In the genomic region with DNA sequence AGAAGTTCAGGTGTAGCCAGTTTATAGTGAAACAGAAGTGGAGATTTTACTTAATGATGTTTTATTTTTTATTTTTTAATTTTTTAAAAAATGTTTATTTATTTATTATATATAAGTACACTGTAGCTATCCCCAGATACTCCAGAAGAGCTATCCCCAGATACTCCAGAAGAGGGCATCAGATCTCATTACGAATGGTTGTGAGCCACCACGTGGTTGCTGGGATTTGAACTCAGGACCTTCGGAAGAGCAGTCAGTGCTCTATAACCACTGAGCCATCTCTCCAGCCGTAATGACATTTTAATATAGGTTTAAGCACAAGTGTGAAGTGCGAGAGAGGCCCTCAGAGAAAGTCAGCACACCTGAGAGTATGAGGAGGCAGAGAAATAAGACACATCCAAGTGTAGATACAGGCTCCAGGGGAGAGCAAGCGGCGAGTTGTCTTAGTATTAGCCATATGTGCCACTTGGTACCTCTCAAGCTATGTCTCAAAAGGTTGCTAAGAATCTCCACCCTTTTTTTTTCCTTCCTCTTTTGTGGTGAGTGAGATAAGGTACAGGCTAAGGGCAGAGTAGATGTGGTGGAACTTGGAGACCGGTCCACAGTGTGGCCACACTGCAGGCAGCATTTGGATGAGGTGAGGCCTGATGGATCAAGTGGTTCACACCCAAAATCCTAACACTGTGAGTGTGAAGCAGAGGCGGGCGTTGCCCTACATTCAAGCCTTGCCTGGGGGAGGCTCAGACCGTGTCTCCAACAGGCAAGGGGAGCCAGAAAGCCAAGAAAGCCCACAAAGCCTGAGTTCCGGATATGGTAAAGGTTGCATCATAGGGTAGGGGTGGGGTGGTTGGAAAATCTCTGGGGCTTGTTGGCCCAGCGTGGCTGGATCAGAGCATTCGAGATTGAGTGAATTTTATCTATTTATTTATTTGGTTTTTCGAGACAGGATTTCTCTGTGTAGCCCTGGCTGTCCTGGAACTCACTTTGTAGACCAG, we compare ENCODE assay signal across 10 mouse cellular contexts. TPM values are rescaled to one million over a fixed set of nuclear protein-coding genes. Genes with fewer than 3 reads are reported as not detected.
DNase-seq lines count a peak whose midpoint lies in the region; ATAC-seq and TF ChIP-seq lines count a peak whose summit lies in the region.
"Had no signal": no experiment of that assay in that cellular context is flagged by ENCODE, and none has a peak within 500 bp of the region (broad histone marks: within the 10 kb centered on the region; RNA-seq: fewer than 3 reads in every experiment).

No protein-coding gene starts in this region.

- no peak overlapping the region for H3K9ac ChIP-seq in neural tube, embryonic 11.5 days (ENCODE audit: low read length)
- no peak overlapping the region for H3K9ac ChIP-seq in neural tube, embryonic 15.5 days (replicated peaks)
- peak overlapping the region; percentile 24; the same call in 1 of the 2 replicates for H3K9ac ChIP-seq in liver, embryonic 13.5 days
- H3K9ac ChIP-seq: neural tube, embryonic 13.5 days had no signal

- no peak for TF ChIP-seq CTCF in bone marrow, adult 2 months (IDR thresholded peaks at IDR 0.05; ENCODE audit: control insufficient read depth, insufficient read depth, low read length)

- no peak for ATAC-seq in neural tube, embryonic 11.5 days (ENCODE audit: insufficient read depth, low FRiP score, low TSS enrichment)
- ATAC-seq in neural tube, embryonic 15.5 days (ENCODE audit: low FRiP score): no peak
- peak; percentile 82 for ATAC-seq in liver, embryonic 13.5 days (ENCODE audit: low read depth)
- ATAC-seq in neutrophil, adult 5-6 weeks (ENCODE audit: extremely low read depth, insufficient number of reproducible peaks, low FRiP score, poor library complexity, severe bottlenecking): peak; percentile 86

- H3K4me3 ChIP-seq in neural tube, embryonic 11.5 days (ENCODE audit: low read depth, low read length): no peak overlapping the region
- H3K4me3 ChIP-seq in neural tube, embryonic 15.5 days (replicated peaks): no peak overlapping the region
- H3K4me3 ChIP-seq in bone marrow, adult 2 months (replicated peaks; ENCODE audit: control insufficient read depth, low read depth, low read length): peak overlapping the region; percentile 15
- no peak overlapping the region for H3K4me3 ChIP-seq in liver, embryonic 13.5 days (replicated peaks)
- H3K4me3 ChIP-seq: neural tube, embryonic 13.5 days had no signal

- no peaks in the 10 kb centered on the region for H3K36me3 ChIP-seq in neural tube, embryonic 11.5 days (ENCODE audit: control insufficient read depth, insufficient read depth, low read length)
- H3K36me3 ChIP-seq in neural tube, embryonic 15.5 days: no peaks in the 10 kb centered on the region
- H3K36me3 ChIP-seq in liver, embryonic 13.5 days: no peaks in the 10 kb centered on the region
- H3K36me3 ChIP-seq: neural tube, embryonic 13.5 days had no signal

- no peak overlapping the region for H3K27ac ChIP-seq in neural tube, embryonic 11.5 days (ENCODE audit: low read depth, low read length)
- H3K27ac ChIP-seq in neural tube, embryonic 15.5 days (replicated peaks): no peak overlapping the region
- peak overlapping the region; percentile 79 for H3K27ac ChIP-seq in bone marrow, adult 2 months (ENCODE audit: control insufficient read depth, insufficient read depth, low read depth, low read length, poor library complexity)
- peak overlapping the region; percentile 60; the same call in 1 of the 2 replicates for H3K27ac ChIP-seq in liver, embryonic 13.5 days
- H3K27ac ChIP-seq: neural tube, embryonic 13.5 days had no signal

- no peaks in the 10 kb centered on the region for H3K9me3 ChIP-seq in neural tube, embryonic 11.5 days (ENCODE audit: control insufficient read depth, low read length)
- H3K9me3 ChIP-seq in neural tube, embryonic 15.5 days (replicated peaks): no peaks in the 10 kb centered on the region
- H3K9me3 ChIP-seq in liver, embryonic 13.5 days (replicated peaks): no peaks in the 10 kb centered on the region
- H3K9me3 ChIP-seq: neural tube, embryonic 13.5 days had no signal

- 83% methylated on average over 15 of the region's 15 CpGs for WGBS in neural tube, embryonic 11.5 days
- WGBS in neural tube, embryonic 15.5 days: 91% methylated on average over 15 of the region's 15 CpGs
- WGBS in bone marrow, adult 2 months: 20% methylated on average over 15 of the region's 15 CpGs
- WGBS in liver, embryonic 13.5 days (ENCODE audit: insufficient replicate concordance): 38% methylated on average over 15 of the region's 15 CpGs

- no peak for TF ChIP-seq POLR2A in bone marrow, adult 2 months (IDR thresholded peaks at IDR 0.05; ENCODE audit: borderline replicate concordance, control insufficient read depth, low read depth, low read length)

- DNase-seq in neural tube, embryonic 11.5 days (ENCODE audit: low spot score): peak; percentile 1
- no peak for DNase-seq in liver, embryonic 13.5 days
- DNase-seq in natural killer cell, adult 2 months (ENCODE audit: low spot score in 2 of 2): no peak
- no peak for DNase-seq in ovary, postnatal 14 days (ENCODE audit: low spot score)
- DNase-seq: kidney, postnatal 25 days; right cerebral cortex, postnatal 25 days had no signal

- H3K27me3 ChIP-seq in neural tube, embryonic 11.5 days (ENCODE audit: control insufficient read depth, insufficient read depth, low read length): no peaks in the 10 kb centered on the region
- no peaks in the 10 kb centered on the region for H3K27me3 ChIP-seq in neural tube, embryonic 15.5 days (replicated peaks)
- no peaks in the 10 kb centered on the region for H3K27me3 ChIP-seq in liver, embryonic 13.5 days
- H3K27me3 ChIP-seq: neural tube, embryonic 13.5 days had no signal

- H3K4me2 ChIP-seq in neural tube, embryonic 11.5 days (ENCODE audit: low read depth): no peak overlapping the region
- no peak overlapping the region for H3K4me2 ChIP-seq in neural tube, embryonic 15.5 days
- H3K4me2 ChIP-seq in liver, embryonic 13.5 days: no peak overlapping the region
- H3K4me2 ChIP-seq: neural tube, embryonic 13.5 days had no signal

- H3K4me1 ChIP-seq in neural tube, embryonic 11.5 days (ENCODE audit: control insufficient read depth, insufficient read depth, low read length): no peaks in the 10 kb centered on the region
- H3K4me1 ChIP-seq in neural tube, embryonic 15.5 days: no peaks in the 10 kb centered on the region
- no peaks in the 10 kb centered on the region for H3K4me1 ChIP-seq in bone marrow, adult 2 months (ENCODE audit: control insufficient read depth, insufficient read depth, low read length)
- peaks cover 13% of the 10 kb centered on the region for H3K4me1 ChIP-seq in liver, embryonic 13.5 days (replicated peaks)
- H3K4me1 ChIP-seq: neural tube, embryonic 13.5 days had no signal

RNA-seq across cellular contexts. Expression of a gene that starts 7.8 kb away (rescaled TPM):
- 18.2 and 19.1 TPM in 2 replicates for polyA plus RNA-seq in neural tube, embryonic 11.5 days (2014; fragmentation: Nextera tagmentation; extraction: Ambion mirVana)
- 23.1 and 24.4 TPM in 2 replicates for polyA plus RNA-seq in neural tube, embryonic 15.5 days (2015; fragmentation: Nextera tagmentation; extraction: Ambion mirVana)
- polyA plus RNA-seq in bone marrow, adult 2 months (2011; ENCODE audit: insufficient read depth, insufficient read length, low replicate concordance, missing spikeins): 16.1 and 29.4 TPM in 2 replicates
- polyA plus RNA-seq in liver, embryonic 13.5 days (2015; fragmentation: Nextera tagmentation; extraction: Ambion mirVana): 21.0 and 25.2 TPM in 2 replicates
- 3.1 and 6.3 TPM in 2 replicates for total RNA-seq in neutrophil, adult 5-6 weeks (2017)

RNA-seq across cellular contexts. Expression of a gene that starts 9.6 kb away (rescaled TPM):
- 6.4 and 7.5 TPM in 2 replicates for polyA plus RNA-seq in neural tube, embryonic 11.5 days (2014; fragmentation: Nextera tagmentation; extraction: Ambion mirVana)
- 7.3 and 7.5 TPM in 2 replicates for polyA plus RNA-seq in neural tube, embryonic 15.5 days (2015; fragmentation: Nextera tagmentation; extraction: Ambion mirVana)
- 4.6 and 10.9 TPM in 2 replicates for polyA plus RNA-seq in bone marrow, adult 2 months (2011; ENCODE audit: insufficient read depth, insufficient read length, low replicate concordance, missing spikeins)
- 2.8 and 3.0 TPM in 2 replicates for polyA plus RNA-seq in liver, embryonic 13.5 days (2015; fragmentation: Nextera tagmentation; extraction: Ambion mirVana)
- total RNA-seq in neutrophil, adult 5-6 weeks (2017): 9.3 and 9.8 TPM in 2 replicates

Comparison
In these comparisons a context has a peak if more than half of its experiments do, and no peak if none do; other contexts are left out.
1. ATAC-seq: peak in liver, embryonic 13.5 days (single experiment) and neutrophil, adult 5-6 weeks (single experiment); none in neural tube, embryonic 11.5 days (single experiment) and neural tube, embryonic 15.5 days (single experiment).
2. H3K27ac ChIP-seq: peak in bone marrow, adult 2 months (single experiment) and liver, embryonic 13.5 days (single experiment); none in neural tube, embryonic 11.5 days (single experiment) and neural tube, embryonic 15.5 days (single experiment).